Mouse (Mus musculus) skeletal muscle tissue, adult 2 months (tissue): ENCODE data around the gene Fadd.

ENCODE experiments used
- DNase-seq: peaks from one replicate; pipeline ENCODE4 v3.0.0-alpha.2; 2012; ENCODE audit warnings: low read depth, low spot score

Gene Fadd

GRCm38 (mm10) chr7:144531585-144532378 is 50.5 kb downstream of the Fadd start:
- DNase-seq: no peak

DNA sequence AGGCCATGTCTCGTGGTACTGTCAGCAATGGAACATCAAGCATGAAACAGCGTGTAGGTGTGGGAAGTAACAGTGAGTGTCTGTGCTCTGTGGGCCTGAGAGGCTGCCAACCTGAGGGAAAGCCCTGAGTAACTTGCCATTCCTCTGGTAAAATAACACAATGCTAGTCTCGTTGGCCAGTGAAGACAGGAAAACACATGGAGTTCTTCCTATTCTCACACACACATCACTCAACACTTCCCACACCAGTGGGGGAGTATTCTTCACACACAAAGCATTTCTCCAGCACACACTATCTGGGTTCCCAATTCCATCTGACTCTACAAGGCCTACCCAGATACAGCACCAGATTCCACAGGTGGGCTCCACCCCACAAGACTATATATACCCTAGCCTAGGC is 52.4 kb downstream of the Fadd start:
- DNase-seq: no peak

DNA sequence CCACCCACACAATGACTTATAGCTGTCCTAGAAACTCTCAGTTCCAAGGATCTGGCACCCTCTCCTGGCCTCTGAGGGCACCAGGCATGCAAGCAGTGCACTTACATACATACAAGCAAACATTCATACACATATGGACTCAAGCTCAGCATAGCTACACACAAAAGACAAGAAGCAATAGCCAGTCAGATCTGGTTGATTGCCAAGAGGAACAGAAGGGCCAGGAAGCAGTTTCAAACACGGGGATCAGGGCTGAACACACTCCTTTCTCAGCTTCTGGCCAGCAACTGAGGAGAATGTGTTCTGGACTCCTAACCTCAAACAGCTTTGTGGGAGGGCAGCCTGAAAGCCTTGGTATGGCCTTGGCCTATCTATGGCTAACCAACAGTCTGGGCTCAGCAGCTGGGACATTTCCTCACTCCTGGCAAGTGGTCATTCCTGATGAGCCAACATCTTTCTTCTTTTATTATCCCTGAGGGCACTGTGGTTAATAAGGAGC is 54.5 kb downstream of the Fadd start:
- DNase-seq: peak; percentile 58
